Mouse (Mus musculus): ENCODE data around the gene Krtap1-3.
"Not testable (repeated sequence)": the region's sequence is repeated elsewhere in the genome, so short reads cannot be mapped to it uniquely, and the experiment has no call there.

Krtap1-3 gene

DNA sequence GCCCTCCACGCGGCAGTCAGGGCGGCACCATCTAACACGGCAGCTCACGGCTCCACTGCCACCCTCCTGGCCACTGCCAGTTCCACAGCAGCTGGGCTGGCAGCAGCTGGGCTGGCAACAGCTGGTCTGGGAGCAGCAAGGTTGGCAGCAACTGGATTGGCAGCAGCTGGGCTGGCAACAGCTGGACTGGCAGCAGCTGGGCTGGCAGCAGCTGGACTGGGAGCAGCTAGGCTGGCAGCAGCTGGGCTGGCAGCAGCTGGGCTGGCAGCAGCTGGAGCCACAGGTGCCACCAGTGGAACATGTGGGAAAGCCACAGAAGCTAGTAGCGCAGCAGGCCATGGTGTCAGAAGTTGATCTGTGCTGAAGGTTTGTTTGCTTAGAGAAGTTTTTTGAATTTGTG is at the start of gene Krtap1-3:
Gene Krtap1-3, minus strand, starts transcription at position 359 of the 400 bp plus-strand sequence.
- DNase-seq (ENCODE audit: low read depth, low spot score): no peak

DNA sequence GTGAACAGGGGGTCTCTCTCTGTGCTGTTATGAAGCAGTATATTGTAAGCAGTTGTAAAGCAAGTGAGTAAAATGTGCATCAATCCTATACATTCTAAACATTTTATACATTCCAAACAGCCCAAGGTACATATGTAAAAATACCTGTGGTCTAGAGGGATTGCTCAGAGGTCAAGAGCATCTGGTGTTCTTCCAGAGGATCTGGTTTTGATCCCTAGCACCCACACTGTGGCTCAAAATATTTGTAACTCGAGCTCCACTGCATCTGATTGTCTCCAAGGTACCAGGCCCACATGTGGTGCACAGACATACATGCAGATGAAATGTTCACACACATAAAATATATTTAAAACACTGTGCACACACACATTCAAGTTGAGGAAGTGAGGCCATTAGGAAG is 49.8 kb upstream of the Krtap1-3 start:
- no peak for DNase-seq (ENCODE audit: low read depth, low spot score)

DNA sequence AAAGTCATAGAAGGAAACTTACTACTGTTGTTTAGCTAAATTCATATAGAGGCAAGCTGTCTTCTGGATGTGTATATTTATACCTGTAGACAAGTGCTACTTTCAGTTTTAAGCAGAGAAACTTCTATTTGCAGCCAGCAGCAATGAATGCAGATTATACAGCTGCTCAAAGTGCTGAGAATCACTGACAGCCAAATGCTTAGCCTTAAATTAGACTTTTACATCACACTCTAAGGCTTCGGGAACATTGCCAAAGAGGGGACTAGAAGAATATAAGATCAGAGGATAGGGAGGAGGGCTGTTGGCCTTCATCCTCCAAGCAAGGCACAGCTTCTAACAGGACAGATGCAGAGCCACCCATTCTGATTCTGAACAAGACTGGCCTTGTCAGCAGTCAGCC is 45.9 kb upstream of the Krtap1-3 start:
- DNase-seq (ENCODE audit: low read depth, low spot score): no peak

DNA sequence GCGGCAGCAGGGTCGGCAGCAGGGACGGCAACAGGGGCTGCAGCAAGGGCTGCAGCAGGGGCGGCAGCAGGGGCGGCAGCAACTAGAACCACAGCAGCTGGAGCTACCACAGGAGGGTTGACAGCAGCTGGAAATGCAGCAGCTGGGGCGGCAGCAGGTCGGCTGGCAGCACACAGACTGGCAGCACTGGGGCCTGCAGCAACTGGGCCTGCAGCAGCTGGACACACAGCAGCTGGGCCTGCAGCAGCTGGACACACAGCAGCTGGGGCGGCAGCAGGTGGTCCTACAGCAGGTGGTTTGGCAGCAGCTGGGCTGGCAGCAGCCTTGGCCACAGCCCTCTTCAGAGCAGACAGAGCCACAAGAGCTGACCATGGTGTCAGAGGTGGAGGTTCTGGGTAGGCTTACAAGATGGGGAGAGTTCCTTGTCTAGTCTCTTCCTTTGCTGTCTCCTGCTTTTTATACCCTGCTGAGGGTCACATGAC is 43.6 kb upstream of the Krtap1-3 start, which contains the start of gene Krtap4-2:
Gene Krtap4-2, minus strand, starts transcription at position 432 of the 482 bp plus-strand sequence.
- no peak for DNase-seq (ENCODE audit: low read depth, low spot score)

DNA sequence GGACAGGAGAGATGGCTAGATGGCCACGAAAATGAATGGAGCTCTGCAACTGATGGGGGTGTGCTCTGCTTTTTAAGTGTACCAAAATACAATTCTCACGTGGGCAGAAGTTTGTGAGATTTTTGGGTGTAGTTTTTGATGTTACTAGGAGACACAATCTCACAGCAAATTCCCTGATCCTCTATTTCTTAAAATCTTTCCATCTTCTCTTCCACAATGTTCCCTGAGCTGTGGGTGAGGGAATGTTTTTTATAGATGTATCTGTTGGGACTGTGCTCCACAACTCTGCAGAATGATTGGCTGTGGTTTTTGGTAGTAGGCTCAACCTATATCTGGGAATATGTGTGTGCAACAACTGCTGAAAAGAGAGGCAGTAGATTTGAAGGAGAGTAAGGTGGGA is 42.2 kb upstream of the Krtap1-3 start:
- DNase-seq (ENCODE audit: low read depth, low spot score): no peak

DNA sequence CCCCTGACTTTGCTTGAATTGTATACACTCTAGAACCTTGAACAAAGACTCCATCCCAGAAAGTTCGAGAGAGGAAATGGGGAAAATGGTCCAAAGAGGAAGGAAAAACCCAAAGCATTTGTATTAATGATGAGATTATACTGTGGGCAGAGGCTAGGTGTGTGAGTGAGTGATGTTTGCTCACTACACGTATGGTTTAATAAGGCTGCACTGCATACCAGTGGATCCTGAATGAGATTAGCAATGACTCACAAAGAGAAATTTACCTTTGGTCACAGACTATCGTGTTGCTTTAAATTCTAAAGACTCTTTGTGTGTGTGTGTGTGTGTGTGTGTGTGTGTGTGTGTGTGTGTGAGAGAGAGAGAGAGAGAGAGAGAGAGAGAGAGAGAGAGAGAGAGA is 39.8 kb upstream of the Krtap1-3 start:
- no peak for DNase-seq (ENCODE audit: low read depth, low spot score)

DNA sequence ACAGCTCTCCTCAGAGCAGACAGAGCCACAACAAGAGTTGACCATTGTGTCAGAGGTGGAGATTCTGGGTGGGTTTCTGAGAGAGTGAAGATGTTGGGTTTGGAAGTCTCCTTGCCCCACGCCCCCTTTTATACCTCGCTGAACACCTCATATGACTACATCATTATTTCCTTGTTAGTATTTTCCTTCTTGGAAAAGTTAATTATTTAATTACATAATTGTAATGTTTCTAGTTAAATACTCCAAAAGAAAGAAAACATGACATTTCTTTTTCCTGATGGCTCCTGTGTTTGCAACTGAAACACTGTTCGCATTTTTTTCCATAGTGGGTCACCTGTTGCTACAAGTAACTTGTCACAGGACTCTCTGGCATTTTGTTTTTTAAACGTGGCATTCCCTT is 37.0 kb upstream of the Krtap1-3 start, which contains the start of gene Krtap4-1:
Gene Krtap4-1, minus strand, starts transcription at position 101 of the 400 bp plus-strand sequence.
- DNase-seq (ENCODE audit: low read depth, low spot score): no peak

DNA sequence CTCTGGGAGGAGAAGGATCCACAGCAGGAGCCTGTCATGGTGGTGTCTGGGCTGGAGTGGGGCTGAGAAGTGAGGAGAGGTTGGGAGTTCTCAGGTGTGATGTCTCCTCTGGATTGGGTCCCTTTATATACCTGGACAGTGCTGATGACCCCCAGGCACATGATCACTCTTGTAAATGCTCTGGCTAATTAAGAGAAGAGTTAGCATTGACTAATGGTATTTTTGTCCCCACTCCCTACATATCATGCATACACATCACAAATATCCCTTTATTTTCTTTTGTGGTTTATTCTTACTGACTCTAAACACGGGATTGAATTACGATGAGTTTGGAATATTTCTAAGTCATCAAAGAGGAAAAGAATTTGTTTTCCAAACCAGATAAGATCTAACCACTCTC is 29.2 kb upstream of the Krtap1-3 start, which contains the start of gene Gm11562:
Gene Gm11562, minus strand, starts transcription at position 101 of the 400 bp plus-strand sequence.
- no peak for DNase-seq (ENCODE audit: low read depth, low spot score)

DNA sequence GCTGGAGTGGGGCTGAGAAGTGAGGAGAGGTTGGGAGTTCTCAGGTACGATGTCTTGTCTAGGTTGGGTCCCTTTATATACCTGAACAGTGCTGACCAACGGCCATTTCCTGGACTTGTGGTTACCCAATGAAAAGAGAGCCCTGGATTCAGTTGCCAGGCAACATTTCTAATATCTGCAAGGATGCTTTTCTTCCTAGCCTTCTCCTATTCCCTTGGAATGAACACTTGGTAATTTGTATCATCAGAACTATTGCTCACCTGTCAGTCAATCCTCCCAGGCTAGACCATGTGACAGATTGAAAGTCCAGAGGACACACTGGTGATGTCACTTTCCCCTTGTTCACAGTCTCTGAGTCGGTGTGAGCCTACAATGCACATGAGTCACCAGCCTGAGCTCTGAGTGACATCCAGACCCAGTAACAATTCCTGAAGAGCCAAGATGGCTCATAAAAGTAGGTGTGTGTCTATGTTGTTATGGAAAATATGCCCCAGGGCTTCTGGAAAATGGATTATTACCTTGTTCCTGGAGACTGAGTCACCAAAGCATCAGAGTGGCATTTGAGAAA is 23.7 kb upstream of the Krtap1-3 start, which contains the start of gene Krtap2-4:
Gene Krtap2-4, minus strand, starts transcription at position 51 of the 568 bp plus-strand sequence.
- DNase-seq (ENCODE audit: low read depth, low spot score): no peak

DNA sequence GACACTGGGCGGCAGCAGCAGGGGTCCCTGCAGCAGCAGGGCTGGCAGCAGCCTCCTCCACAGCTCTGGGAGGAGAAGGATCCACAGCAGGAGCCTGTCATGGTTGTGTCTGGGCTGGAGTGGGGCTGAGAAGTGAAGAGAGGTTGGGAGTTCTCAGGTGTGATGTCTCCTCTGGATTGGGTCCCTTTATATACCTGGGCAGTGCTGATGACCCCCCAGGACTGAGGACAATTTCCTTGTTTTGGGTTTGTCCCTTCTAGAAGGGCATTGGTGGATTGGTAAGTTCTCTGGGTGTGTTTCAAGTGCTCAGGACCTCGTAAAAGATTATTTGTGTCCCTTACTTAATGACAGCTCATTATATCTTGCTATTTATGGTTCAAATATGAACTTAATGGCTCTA is 18.9 kb upstream of the Krtap1-3 start, which contains the start of gene Gm11937:
Gene Gm11937, minus strand, starts transcription at position 101 of the 400 bp plus-strand sequence.
- DNase-seq (ENCODE audit: low read depth, low spot score): not testable (repeated sequence)

DNA sequence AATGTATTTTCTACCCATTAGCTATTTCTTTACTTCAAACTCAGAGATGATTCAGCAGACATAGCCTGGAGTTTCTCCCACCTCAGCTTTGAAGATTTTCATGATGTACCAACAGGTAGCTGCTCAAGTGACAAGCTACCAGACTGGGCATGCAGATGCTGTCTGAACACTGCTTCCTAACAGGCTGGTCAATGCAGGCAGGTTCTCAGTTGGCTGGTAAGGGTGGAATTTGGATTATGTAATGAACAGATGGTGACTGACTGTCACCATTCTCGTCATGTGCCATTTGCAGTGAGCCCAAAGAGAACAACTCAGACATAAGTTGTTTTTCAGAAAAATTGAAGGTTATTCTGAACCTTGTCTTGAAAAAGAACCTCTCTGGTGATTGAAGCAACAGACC is 18.0 kb upstream of the Krtap1-3 start:
- DNase-seq (ENCODE audit: low read depth, low spot score): no peak

DNA sequence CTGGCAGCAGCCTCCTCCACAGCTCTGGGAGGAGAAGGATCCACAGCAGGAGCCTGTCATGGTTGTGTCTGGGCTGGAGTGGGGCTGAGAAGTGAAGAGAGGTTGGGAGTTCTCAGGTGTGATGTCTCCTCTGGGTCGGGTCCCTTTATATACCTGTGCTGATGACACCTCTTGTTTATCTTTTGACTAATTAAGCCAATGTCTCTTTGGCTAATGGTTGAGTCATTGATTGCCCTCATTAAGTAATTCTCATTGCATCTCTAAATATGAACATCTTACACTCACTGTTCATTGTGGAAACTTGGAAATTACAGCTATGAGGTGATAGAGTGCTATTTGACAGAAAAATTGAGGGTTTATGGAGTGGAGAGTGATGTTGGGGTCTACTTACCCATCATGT is 12.1 kb upstream of the Krtap1-3 start, which contains the start of gene Gm11938:
Gene Gm11938, minus strand, starts transcription at position 101 of the 400 bp plus-strand sequence.
- not testable (repeated sequence) for DNase-seq (ENCODE audit: low read depth, low spot score)

DNA sequence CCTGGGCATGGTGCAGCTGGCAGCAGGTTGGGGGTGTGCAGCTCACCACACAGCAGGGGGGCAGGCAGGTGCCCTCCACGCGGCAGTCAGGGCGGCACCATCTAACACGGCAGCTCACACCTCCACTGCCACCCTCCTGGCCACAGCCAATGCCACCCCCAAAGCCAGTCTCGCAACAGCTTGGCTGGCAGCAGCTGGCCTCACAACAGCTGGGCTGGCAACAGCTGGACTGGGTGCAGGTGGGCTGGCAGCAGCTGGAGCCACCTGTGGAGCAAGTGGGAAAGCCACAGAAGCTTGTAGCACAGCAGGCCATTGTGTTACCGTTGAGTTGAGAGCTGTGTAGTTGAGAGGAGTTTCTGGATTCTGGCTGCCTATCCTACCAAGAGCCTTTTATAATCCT is 6.6 kb upstream of the Krtap1-3 start, which contains the start of gene Krtap9-3:
Gene Krtap9-3, minus strand, starts transcription at position 364 of the 400 bp plus-strand sequence.
- DNase-seq (ENCODE audit: low read depth, low spot score): not testable (repeated sequence)

DNA sequence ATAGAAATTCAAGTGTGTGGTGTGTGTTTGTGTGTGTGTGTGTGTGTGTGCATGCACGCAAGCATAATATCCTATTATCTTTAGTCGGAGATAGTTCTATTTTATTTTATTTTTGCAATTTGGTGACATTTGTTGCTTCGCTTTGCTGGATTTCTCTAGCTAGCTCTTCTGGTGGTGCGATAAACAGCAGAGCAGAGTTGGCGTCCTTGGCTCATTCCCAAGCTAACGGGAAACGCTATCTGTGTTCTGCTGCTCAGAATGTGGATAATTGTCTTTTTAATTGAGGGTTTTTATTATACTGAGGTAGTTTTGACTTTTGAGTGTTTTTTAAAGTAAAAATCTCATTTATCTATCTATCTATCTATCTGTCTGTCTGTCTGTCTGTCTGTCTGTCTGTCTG is 6.0 kb downstream of the Krtap1-3 start:
- no peak for DNase-seq (ENCODE audit: low read depth, low spot score)

DNA sequence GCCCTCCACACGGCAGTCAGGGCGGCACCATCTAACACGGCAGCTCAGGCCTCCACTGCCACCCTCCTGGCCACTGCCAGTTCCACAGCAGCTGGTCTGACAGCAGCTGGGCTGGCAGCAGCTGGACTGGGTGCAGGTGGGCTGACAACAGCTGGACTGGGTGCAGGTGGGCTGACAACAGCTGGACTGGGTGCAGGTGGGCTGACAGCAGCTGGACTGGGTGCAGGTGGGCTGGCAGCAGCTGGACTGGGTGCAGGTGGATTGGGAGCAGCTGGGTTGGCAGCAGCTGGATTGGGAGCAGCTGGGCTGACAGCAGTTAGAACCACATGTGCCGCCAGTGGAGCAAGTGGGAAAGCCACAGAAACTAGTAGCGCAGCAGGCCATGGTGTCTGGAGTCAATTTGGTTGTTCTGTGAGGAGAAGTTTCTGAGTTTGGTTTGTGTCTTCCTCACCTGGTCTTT is 7.9 kb downstream of the Krtap1-3 start, which contains the start of gene Krtap1-4:
Gene Krtap1-4, minus strand, starts transcription at position 410 of the 460 bp plus-strand sequence.
- no peak for DNase-seq (ENCODE audit: low read depth, low spot score)

DNA sequence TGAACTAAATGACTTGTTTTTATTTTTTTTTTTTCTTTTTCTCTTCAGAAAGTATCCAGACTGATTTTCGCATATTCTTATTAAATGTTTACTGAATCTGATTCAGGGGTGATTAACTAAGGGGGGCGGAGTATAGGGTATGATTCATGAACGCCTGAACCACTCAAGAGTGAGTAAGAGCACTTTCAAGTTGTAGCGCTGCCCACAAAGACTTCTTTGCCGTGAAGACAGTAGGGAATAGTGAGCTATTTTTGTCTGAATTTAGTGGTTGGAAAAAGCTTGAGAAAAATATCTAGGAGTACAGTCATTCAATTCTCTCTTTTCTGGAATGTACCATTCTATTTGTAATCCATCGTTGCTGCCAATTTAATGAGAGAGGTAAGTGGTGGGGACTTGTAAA is 9.6 kb downstream of the Krtap1-3 start:
- no peak for DNase-seq (ENCODE audit: low read depth, low spot score)

DNA sequence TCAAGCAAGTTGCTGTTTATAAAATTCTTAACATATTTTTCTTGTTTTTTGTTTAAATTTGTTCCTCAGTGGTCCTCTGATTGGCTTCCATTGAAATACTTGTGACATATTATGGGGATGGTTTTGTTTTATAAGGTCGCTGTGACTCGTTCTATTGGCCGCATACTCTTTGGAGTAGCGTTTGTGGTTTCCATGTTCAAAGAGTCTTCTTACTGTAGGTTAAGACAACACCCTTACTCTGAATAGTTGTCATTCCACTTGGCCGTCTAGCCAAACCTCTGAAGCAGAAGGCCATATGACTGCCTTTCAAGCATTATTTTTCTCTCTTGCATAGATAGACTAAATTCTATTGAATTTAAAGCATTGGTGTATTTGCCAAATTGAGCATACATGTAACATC is 10.1 kb downstream of the Krtap1-3 start:
- DNase-seq (ENCODE audit: low read depth, low spot score): no peak

DNA sequence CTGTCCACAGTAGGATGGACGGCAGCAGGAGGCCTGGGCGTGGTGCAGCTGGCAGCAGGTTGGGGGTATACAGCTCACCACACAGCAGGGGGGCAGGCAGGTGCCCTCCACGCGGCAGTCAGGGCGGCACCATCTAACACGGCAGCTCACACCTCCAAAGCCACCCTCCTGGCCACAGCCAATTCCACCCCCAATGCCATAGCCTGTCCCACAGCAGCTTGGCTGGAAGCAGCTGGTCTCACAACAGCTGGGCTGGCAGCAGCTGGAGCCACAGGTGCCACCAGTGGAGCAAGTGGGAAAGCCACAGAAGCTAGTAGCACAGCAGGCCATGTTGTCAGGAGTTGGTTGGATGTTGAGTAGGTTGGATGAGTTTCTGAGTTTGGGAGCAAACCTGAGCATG is 10.5 kb downstream of the Krtap1-3 start, which contains the start of gene Krtap1-5:
Gene Krtap1-5, minus strand, starts transcription at position 381 of the 400 bp plus-strand sequence.
- DNase-seq (ENCODE audit: low read depth, low spot score): no peak

DNA sequence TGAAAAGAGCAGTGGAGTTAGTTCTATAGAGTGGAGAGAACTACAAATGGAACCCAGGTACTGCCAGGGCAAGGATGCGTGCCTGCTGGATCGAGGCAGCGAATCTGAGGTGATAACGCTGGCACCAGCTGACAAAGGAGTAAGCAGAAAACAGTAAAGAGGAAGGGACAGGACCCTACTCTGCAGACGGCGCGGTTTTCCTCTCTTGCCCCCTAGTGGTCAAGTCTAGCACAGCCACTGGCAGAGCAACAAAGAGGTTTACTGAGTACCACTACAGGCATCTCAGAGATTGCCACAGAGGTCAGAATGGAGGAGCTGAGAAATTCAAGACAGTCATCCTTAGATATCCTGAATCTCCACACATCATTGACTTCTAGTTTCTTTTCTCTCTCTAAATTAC is 17.0 kb downstream of the Krtap1-3 start:
- DNase-seq (ENCODE audit: low read depth, low spot score): peak; percentile 54

DNA sequence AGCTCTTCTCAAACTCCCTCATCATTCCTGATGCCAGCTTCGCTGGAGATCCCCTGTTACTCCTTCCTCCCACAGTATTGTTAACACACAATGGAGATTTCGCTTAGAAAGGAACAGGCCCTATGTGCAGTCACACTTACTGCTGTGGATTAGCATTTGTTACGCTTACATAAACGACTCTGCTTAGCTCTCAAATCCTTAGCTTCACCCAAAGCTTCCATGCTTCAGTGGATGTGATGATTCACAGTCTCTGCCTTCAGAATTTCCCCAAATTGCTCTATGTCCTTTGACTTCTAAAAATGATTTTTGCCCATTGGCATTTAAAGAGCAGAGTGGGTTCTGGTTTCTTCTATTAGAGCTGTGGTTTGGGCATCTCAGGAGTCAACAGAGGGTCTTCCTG is 18.0 kb downstream of the Krtap1-3 start:
- no peak for DNase-seq (ENCODE audit: low read depth, low spot score)

DNA sequence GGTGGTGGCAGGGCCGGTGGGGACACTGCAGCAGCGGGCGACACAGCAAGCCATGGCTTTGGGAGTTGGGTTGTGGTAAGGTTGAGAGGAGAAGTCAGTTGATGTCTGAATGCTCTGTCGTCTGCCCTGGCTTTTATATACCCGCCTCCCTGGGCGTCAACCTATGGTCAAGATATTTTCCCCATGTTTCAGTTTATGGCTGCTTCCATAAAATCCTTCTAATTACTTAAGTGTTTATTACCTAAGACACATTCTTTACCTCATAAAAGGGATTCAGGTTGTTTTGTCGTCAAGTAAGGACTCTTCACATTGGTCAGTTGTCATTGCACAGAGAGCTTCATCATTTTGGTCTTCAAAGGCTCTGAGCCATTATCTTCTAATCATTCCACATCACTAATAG is 24.6 kb downstream of the Krtap1-3 start, which contains the start of gene Krtap3-1:
Gene Krtap3-1, minus strand, starts transcription at position 101 of the 400 bp plus-strand sequence.
- no peak for DNase-seq (ENCODE audit: low read depth, low spot score)

DNA sequence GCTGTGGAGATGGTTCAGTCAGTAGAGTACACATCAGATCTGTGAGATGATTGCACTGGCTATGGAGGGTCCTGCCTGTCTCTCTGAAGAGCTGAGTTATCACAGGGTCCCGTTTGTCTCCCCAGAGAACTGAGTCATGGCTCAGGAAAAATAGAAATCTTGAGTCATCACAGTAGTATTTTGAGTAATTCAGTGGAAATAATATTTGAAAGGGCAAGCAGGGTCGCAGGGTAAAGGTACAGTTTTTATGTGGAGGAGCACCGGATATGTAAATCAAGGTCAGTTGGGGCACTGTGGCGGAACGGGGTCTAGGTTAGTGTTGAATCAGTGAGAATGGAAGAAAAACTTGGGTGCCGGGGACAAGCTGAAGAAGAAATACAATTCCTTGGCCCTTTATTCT is 28.6 kb downstream of the Krtap1-3 start:
- DNase-seq (ENCODE audit: low read depth, low spot score): no peak

DNA sequence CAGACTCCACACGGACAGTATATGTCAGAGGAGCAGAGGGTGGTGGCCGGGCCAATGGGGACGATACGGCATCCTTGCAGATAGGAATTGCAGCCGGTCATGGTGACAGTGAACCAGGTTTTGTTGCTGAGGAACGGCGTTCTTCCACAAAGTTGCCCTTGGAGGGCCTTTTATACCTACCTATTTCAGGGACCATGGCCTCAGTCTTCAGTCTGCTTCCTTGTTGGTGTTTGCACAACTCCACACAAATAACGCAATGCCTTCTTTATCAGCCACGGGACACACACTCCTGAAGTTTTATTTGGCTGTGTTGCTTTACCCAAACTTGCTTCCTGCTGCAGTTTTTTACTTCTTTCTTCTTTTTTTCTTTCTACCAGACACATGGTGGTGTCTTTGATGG is 31.8 kb downstream of the Krtap1-3 start, which contains the start of gene Gm11939:
Gene Gm11939, minus strand, starts transcription at position 101 of the 400 bp plus-strand sequence.
- DNase-seq (ENCODE audit: low read depth, low spot score): no peak
